Mouse (Mus musculus) embryonic fibroblast, embryonic 13.5 days (primary cell): ENCODE results near the gene 2310057M21Rik. TPM values are rescaled to one million over a fixed set of nuclear protein-coding genes. Genes with fewer than 3 reads are reported as not detected.
A peak's percentile ranks its signal among the peaks of the same experiment; 100 is the strongest.
"Not testable (repeated sequence)": the region's sequence is repeated elsewhere in the genome, so short reads cannot be mapped to it uniquely, and the experiment has no call there.

ENCODE experiments used
- H3K27ac ChIP-seq: 2 replicates; pipeline ENCODE4 v1.5.1; 2012; ENCODE audit warnings: low read length, control low read depth, inconsistent platforms; ENCODE audit not compliant: insufficient read depth
- H3K4me1 ChIP-seq: 2 replicates; pipeline ENCODE4 v1.6.1; 2011; ENCODE audit warnings: low read length; ENCODE audit not compliant: control insufficient read depth, insufficient read depth
- H3K4me3 ChIP-seq: 2 replicates; pipeline ENCODE4 v1.5.1; 2011; ENCODE audit warnings: mild to moderate bottlenecking, control low read depth, low read length; ENCODE audit not compliant: insufficient read depth
- CTCF ChIP-seq: IDR thresholded peaks from 2 replicates; pipeline ENCODE4 v1.5.1; 2011; ENCODE audit warnings: mild to moderate bottlenecking, control low read depth, low read length, moderate library complexity, borderline replicate concordance; ENCODE audit not compliant: insufficient read depth
- POLR2A ChIP-seq: IDR thresholded peaks from 2 replicates; pipeline ENCODE4 v1.6.1; 2011; ENCODE audit warnings: low read depth, mild to moderate bottlenecking, control low read depth, low read length, moderate library complexity
- polyA plus RNA-seq: library from polyadenylated mRNA; stranded (reverse); fragments of >200 nt; gene quantifications from 2 replicates; pipeline ENCODE4 v1.2.4, GENCODE M21; 2011; ENCODE audit warnings: low read depth; ENCODE audit not compliant: missing spikeins, insufficient read length

Gene 2310057M21Rik
- 20.2 and 21.2 TPM in 2 replicates for polyA plus RNA-seq

DNA sequence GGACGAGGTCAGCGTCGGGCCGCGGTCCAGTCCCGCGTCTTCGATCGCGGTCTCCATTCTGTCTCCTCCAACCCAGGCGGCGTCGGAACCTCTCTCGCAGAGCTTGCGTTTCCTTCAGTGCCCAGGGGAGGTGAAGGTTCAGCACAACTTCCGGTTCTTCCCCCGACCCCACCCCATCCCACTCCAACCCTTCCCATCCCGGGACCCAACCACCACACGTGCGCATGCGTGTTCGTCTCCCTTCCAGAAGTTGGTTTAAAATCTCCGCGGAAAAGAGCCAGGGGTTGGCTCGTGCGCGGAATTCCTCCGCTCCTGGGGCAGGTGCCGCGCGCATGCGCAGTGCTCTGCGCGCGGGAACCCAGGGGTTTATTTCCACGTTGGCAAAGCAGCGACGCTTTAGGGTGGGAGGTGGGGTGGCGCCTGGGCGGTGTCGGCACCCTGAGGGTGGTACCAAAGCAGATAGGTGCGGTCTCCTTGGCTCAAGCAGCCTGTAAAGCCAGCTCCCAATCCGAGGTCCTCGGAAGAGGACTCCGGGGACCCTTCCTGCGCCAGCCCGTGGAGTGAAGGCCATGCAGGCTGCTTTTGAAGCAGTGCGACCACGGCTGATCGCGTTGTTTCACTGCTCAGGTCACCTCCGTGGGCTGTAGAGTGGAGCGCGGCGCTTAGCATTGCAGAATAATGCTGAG is at the start of gene 2310057M21Rik:
Gene 2310057M21Rik (minus strand): TSS at position 145 of the 686 bp plus-strand sequence.
- TF ChIP-seq POLR2A (peak; percentile 88), CTCF (no peak)
- H3K4me3 ChIP-seq: peak within 1 kb of the TSS; percentile 70
- peak within 1 kb of the TSS; percentile 52 for H3K27ac ChIP-seq
- H3K4me1 ChIP-seq: no peaks in the 10 kb centered on the region

DNA sequence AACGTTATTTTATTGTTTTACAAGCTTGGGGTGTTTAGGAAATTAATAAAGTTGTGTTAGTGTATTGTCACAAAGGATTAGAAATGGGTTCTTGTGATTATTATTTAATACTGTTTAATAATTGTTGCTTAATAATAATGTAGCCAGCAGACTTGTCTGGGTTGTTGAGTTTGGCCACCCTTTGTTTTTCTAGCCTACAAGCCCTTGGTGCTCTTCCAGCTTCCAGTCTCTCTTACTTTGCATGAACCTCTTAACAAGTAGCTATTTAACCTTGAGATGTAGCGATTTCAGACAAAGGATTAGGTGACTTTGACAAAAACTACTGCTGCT is 49.3 kb upstream of the 2310057M21Rik start:
- no peaks in the 10 kb centered on the region for H3K4me1 ChIP-seq
- no peak overlapping the region; the same call in 1 of the 2 replicates for H3K4me3 ChIP-seq
- H3K27ac ChIP-seq: no peak overlapping the region
- TF ChIP-seq POLR2A (no peak), CTCF (no peak)

DNA sequence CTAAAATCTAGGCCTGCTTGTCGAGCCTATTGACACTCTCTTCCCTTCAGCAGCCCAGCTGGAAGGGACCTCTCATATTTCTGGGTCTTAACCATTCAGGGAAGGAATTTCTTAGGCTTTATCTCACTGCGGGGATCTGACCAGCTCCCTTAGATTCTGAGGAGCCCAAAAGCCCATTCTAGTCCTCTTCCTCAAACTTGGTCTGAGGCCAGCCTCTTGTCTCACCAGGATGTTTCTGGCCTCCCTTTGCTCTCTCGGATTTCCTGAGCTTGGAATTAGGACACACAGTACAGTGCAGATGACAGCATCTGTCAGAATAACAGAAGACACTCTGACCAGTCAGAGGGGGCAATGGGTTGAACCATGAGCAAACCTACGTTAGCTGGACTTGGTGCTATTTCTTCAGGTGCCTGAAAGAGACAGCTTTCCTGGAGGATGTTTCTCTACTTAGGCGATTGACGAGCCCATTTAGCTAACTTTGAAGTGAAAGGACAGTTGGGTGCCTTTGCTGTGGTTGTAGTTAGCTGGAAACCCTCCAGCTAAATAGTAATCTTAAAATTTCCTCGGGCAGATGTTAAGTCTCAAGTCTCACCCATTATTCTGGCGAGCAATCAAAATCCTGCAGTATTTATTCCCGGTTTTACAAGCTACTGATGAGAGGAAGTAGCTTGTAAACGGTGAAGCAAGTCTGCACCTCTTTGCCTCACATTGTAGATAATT is 48.8 kb upstream of the 2310057M21Rik start:
- TF ChIP-seq POLR2A: no peak
- TF ChIP-seq CTCF: no peak
- Histone ChIP-seq H3K4me1 (no peaks in the 10 kb centered on the region), H3K27ac (no peak overlapping the region)

DNA sequence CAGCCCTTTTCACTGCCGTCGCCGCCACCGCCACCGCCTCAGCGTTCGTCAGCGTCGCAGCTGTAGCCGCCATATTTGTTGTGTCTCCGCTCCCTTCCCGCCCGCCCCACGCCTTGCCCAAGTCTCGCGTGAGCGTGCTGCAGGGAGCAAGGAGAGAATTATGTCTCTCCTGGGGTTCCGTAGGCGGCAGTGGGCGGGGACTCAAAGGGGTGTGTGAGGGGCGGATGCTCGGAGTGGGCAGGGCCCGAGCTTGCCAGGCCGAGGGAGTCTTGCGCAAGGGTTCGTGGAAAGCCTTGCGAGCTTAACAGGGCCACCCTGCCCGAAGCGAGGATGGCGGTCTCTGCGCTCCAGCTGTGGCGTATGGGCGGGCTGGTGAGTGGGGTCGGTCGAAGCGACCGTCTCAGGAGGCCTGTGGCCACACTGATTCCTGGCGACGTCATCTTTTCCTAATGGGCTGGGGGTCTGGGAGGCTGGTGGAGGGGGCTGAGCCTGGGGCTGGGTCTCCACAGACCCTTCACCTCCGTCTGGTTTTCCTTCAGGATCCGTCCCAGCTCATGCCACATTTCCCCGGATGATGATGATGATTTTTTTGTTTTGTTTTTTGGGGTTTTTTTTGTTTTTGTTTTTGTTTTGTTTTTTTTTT is 48.0 kb upstream of the 2310057M21Rik start, which contains the start of the genes Ikzf5 and Acadsb:
Gene Ikzf5 (minus strand): TSS at position 106 of the 643 bp plus-strand sequence.
Gene Acadsb (plus strand): TSS at position 186 of the 643 bp plus-strand sequence.
- peak within 1 kb of the TSS; percentile 16; the same call in 1 of the 2 replicates for H3K27ac ChIP-seq
- peak within 1 kb of the TSS; percentile 88 for H3K4me3 ChIP-seq
- TF ChIP-seq CTCF: no peak
- peak; percentile 90 for TF ChIP-seq POLR2A
- H3K4me1 ChIP-seq: no peaks in the 10 kb centered on the region

More for the DNA sequence above, 48.8 kb upstream of the 2310057M21Rik start:
- H3K4me3 ChIP-seq: peak overlapping the region; percentile 88

DNA sequence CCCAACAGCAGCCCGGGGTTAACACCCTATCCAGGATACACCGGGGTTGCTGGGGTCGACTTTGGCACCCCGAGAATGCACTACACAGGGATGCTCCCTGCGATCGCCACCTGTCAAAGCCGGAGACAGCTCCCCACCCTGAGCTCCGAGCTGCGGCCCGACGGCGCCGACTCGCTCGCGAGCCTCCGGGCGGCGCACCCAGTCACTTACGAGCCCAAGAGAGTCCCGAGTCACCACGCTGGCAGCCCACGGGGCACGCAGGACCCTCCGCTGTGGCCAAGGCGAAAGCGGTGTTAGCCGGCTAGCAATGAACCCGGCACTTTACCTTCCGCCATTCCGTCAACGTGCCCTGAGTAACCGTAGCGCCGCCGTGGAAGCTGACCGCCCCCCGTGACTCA is 47.4 kb upstream of the 2310057M21Rik start:
- H3K27ac ChIP-seq: 0 out of 2 replicates have a peak overlapping the region, but pooled peaks have one; percentile 16
- peak overlapping the region; percentile 82 for H3K4me3 ChIP-seq
- no peaks in the 10 kb centered on the region for H3K4me1 ChIP-seq
- TF ChIP-seq POLR2A (no peak), CTCF (no peak)

DNA sequence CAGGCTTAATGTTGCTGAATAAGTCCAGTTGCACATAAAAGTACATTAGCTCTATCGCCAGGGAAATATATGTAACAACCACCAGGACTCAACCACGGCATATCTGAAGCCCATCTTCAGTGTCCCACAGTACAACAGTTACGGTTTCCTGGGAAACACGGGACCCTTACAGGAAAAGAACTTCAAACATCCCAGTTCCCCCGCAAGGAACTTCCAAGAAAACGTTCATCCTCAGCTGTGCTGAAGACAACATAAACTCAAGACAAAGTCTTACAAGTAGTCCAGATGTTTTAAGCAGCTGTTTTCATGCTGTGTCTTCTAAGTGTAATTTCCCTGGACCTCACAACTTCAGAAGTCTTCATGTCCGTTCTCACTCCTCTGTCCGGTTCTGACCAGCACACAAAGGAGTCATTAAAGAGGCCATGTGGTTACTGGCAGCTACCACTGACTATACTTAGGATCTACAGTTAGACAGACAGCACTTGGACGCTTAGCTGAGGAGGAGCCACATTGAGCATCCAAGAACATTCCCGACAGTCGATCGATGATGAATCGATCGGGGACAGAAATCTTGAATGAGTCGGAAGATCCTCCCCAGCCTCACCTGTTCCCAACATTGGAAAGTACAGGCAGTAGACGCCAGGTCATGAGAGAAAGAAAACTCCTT is 46.9 kb upstream of the 2310057M21Rik start:
- no peak for TF ChIP-seq CTCF
- TF ChIP-seq POLR2A: no peak
- Histone ChIP-seq H3K4me1 (no peaks in the 10 kb centered on the region), H3K4me3 (peak overlapping the region; percentile 82), H3K27ac (peak overlapping the region; percentile 12; the same call in 1 of the 2 replicates)

DNA sequence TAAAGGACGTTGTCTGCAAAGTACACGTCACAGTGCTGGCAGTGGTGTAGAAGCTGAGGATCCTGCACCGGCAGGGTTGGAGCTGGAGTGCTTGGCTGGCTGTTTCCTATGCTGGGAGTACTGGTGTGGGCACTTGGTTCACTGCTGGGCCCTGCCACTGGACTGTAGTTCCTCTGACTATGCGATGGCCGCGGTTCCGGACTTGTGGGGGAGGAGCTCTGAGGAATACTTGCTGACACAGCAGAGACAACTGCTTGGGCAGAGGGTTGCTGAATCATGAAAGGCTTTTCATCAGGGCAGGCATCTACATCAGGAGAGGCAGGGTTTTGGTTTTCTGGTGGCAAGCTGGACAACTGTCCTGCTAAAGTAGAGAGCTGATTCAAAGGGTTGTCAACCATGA is 29.2 kb upstream of the 2310057M21Rik start:
- H3K4me1 ChIP-seq, H3K4me3 ChIP-seq, H3K27ac ChIP-seq: not testable (repeated sequence)

DNA sequence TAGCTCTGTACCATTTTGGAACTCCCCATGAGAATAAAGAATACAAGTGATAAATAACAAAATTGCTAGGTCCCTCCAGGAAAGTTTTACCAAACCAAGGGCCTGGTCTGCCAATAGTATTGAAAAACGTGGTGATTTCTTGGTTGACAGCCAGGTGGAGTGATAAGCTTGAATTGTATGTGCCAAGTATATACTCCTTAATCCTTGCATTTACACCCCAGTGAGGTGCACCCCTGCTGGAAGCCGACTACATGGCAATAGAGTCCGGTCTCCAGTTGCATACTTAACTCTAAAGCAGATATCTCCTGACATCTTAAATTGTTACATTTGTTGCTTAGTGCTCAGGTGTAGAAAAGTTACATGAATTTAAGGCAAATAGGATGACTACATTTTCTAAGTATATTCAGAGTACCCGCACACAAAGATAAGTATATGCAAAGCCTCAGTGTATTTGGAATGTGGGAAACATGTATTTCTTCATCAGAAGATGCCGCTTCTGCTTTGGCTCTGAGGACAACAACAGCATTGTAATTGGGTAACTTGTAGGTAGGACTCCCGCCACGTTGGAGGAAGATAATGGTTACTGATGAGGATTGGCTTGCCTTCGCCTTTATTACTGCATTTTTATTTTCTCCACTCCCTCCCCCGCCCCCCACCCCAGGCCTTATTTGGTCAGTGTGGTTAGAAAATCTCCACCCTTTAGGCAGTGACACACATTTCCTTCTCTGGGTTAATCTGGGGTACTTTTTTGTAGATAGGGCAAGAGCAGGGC is 9.5 kb upstream of the 2310057M21Rik start:
- peak overlapping the region; percentile 86 for H3K27ac ChIP-seq
- TF ChIP-seq CTCF: no peak
- TF ChIP-seq POLR2A: no peak
- peaks cover 4% of the 10 kb centered on the region; the same call in 1 of the 2 replicates for H3K4me1 ChIP-seq
- H3K4me3 ChIP-seq: peak overlapping the region; percentile 57

DNA sequence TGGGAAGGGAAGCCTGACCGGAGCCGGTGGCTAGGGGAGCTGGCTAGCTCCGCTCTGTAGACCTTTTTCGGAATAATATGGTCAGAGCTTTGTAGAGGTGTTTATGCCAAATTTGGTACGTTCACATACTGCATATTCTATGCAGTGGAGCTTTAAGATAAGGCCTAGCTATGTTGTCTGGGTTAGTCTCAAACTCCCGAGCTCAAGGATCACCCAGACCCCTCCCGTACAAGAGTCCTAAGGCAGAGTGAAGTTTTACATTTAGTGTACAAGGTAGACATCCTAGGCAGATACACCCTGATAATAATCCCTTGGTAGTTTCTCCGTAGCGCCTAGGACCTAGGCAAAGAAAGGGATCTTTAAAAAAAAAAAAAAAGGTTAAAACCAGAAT is 8.9 kb upstream of the 2310057M21Rik start:
- Histone ChIP-seq H3K4me3 (peak overlapping the region; percentile 57), H3K4me1 (peaks cover 4% of the 10 kb centered on the region; the same call in 1 of the 2 replicates), H3K27ac (peak overlapping the region; percentile 86)
- TF ChIP-seq CTCF (no peak), POLR2A (no peak)
